Mouse (Mus musculus) megakaryocyte, embryonic 14.5 days (primary cell): ENCODE measurements around the gene Pde4d.

Source experiments
- FLI1 ChIP-seq: IDR thresholded peaks from 2 replicates; pipeline ENCODE4 v1.6.1; 2012; ENCODE audit warnings: low read length, inconsistent platforms, mixed read lengths
- GATA1 ChIP-seq: IDR thresholded peaks from 3 replicates; pipeline ENCODE4 v1.6.1; 2012; ENCODE audit warnings: mixed read lengths, low read length, inconsistent platforms, borderline replicate concordance

- TF ChIP-seq GATA1 (no peak), FLI1 (no peak)
Observed at GRCm38 (mm10) chr13:109927782-109928181, 1478.0 kb downstream of the Pde4d start.
